Mouse (Mus musculus): ENCODE results near the gene Mroh7. TPM values are rescaled to one million over a fixed set of nuclear protein-coding genes. Genes with fewer than 3 reads are reported as not detected.
"Not testable (repeated sequence)": the region's sequence is repeated elsewhere in the genome, so short reads cannot be mapped to it uniquely, and the experiment has no call there.

The Mroh7 gene
- polyA plus RNA-seq, 1 experiment, result not detected

GRCm38 (mm10) chr4:106747001-106747580, 16.4 kb upstream of the Mroh7 start:
- Histone ChIP-seq H3K4me1 (ENCODE audit: control insufficient read depth, insufficient read depth, low read length) (no peaks in the 10 kb centered on the region), H3K27ac (ENCODE audit: insufficient read depth, low read depth, low read length) (no peak overlapping the region), H3K4me3 (ENCODE audit: insufficient read depth, low read length) (no peak overlapping the region)
- no peak for TF ChIP-seq POLR2A (IDR thresholded peaks at IDR 0.05; ENCODE audit: borderline replicate concordance, low read depth, low read length)
- no peak for TF ChIP-seq CTCF (IDR thresholded peaks at IDR 0.05; ENCODE audit: low read depth, low read length)

- no peak for TF ChIP-seq CTCF (IDR thresholded peaks at IDR 0.05; ENCODE audit: low read depth, low read length)
- no peak for TF ChIP-seq POLR2A (IDR thresholded peaks at IDR 0.05; ENCODE audit: borderline replicate concordance, low read depth, low read length)
- H3K4me1 ChIP-seq (ENCODE audit: control insufficient read depth, insufficient read depth, low read length), result no peaks in the 10 kb centered on the region
- no peak overlapping the region for H3K4me3 ChIP-seq (ENCODE audit: insufficient read depth, low read length)
- H3K27ac ChIP-seq (ENCODE audit: insufficient read depth, low read depth, low read length), result no peak overlapping the region
These were observed 15.1 kb upstream of the Mroh7 start for GRCm38 (mm10) chr4:106745862-106746261.

GRCm38 (mm10) chr4:106737904-106738303, 7.2 kb upstream of the Mroh7 start:
- H3K4me3 ChIP-seq (ENCODE audit: insufficient read depth, low read length), result no peak overlapping the region
- H3K27ac ChIP-seq (ENCODE audit: insufficient read depth, low read depth, low read length), result no peak overlapping the region
- TF ChIP-seq CTCF (IDR thresholded peaks at IDR 0.05; ENCODE audit: low read depth, low read length), result no peak
- no peak for TF ChIP-seq POLR2A (IDR thresholded peaks at IDR 0.05; ENCODE audit: borderline replicate concordance, low read depth, low read length)
- H3K4me1 ChIP-seq (ENCODE audit: control insufficient read depth, insufficient read depth, low read length), result no peaks in the 10 kb centered on the region

GRCm38 (mm10) chr4:106736884-106737283, 6.2 kb upstream of the Mroh7 start:
- H3K4me3 ChIP-seq (ENCODE audit: insufficient read depth, low read length), result not testable (repeated sequence)

GRCm38 (mm10) chr4:106733636-106734035, 2.9 kb upstream of the Mroh7 start, which contains the start of gene Fam151a:
Fam151a (plus strand) TSS chr4:106733889.
- TF ChIP-seq POLR2A (IDR thresholded peaks at IDR 0.05; ENCODE audit: borderline replicate concordance, low read depth, low read length), result no peak
- no peak for TF ChIP-seq CTCF (IDR thresholded peaks at IDR 0.05; ENCODE audit: low read depth, low read length)
- no peak within 1 kb of the TSS for H3K27ac ChIP-seq (ENCODE audit: insufficient read depth, low read depth, low read length)
- H3K4me1 ChIP-seq (ENCODE audit: control insufficient read depth, insufficient read depth, low read length), result no peaks in the 10 kb centered on the region
- H3K4me3 ChIP-seq (ENCODE audit: insufficient read depth, low read length), result no peak within 1 kb of the TSS

More at GRCm38 (mm10) chr4:106736884-106737283, 6.2 kb upstream of the Mroh7 start:
- H3K4me1 ChIP-seq (ENCODE audit: control insufficient read depth, insufficient read depth, low read length); H3K27ac ChIP-seq (ENCODE audit: insufficient read depth, low read depth, low read length): not testable (repeated sequence)

GRCm38 (mm10) chr4:106720631-106721030, 10.1 kb downstream of the Mroh7 start:
- 0 out of 2 replicates have a peak, but pooled peaks cover 2% of the 10 kb centered on the region for H3K4me1 ChIP-seq (ENCODE audit: control insufficient read depth, insufficient read depth, low read length)
- H3K27ac ChIP-seq (ENCODE audit: insufficient read depth, low read depth, low read length), result no peak overlapping the region
- H3K4me3 ChIP-seq (ENCODE audit: insufficient read depth, low read length), result no peak overlapping the region
- TF ChIP-seq CTCF (IDR thresholded peaks at IDR 0.05; ENCODE audit: low read depth, low read length) (no peak), POLR2A (IDR thresholded peaks at IDR 0.05; ENCODE audit: borderline replicate concordance, low read depth, low read length) (no peak)

- TF ChIP-seq CTCF (IDR thresholded peaks at IDR 0.05; ENCODE audit: low read depth, low read length) (no peak), POLR2A (IDR thresholded peaks at IDR 0.05; ENCODE audit: borderline replicate concordance, low read depth, low read length) (no peak)
- Histone ChIP-seq H3K4me3 (ENCODE audit: insufficient read depth, low read length) (no peak overlapping the region), H3K4me1 (ENCODE audit: control insufficient read depth, insufficient read depth, low read length) (no peaks in the 10 kb centered on the region), H3K27ac (ENCODE audit: insufficient read depth, low read depth, low read length) (no peak overlapping the region)
These were observed 17.1 kb downstream of the Mroh7 start for GRCm38 (mm10) chr4:106713622-106714021.

- no peak overlapping the region for H3K27ac ChIP-seq (ENCODE audit: insufficient read depth, low read depth, low read length)
- TF ChIP-seq CTCF (IDR thresholded peaks at IDR 0.05; ENCODE audit: low read depth, low read length), result peak; percentile 73
- TF ChIP-seq POLR2A (IDR thresholded peaks at IDR 0.05; ENCODE audit: borderline replicate concordance, low read depth, low read length), result no peak
- no peak overlapping the region for H3K4me3 ChIP-seq (ENCODE audit: insufficient read depth, low read length)
- H3K4me1 ChIP-seq (ENCODE audit: control insufficient read depth, insufficient read depth, low read length), result no peaks in the 10 kb centered on the region
These were observed 22.3 kb downstream of the Mroh7 start for GRCm38 (mm10) chr4:106708408-106708807.

- TF ChIP-seq POLR2A (IDR thresholded peaks at IDR 0.05; ENCODE audit: borderline replicate concordance, low read depth, low read length) (no peak), CTCF (IDR thresholded peaks at IDR 0.05; ENCODE audit: low read depth, low read length) (no peak)
These were observed 22.8 kb downstream of the Mroh7 start for GRCm38 (mm10) chr4:106707957-106708356.

GRCm38 (mm10) chr4:106705096-106705665, 25.5 kb downstream of the Mroh7 start:
- no peaks in the 10 kb centered on the region for H3K4me1 ChIP-seq (ENCODE audit: control insufficient read depth, insufficient read depth, low read length)
- no peak overlapping the region for H3K4me3 ChIP-seq (ENCODE audit: insufficient read depth, low read length)
- TF ChIP-seq CTCF (IDR thresholded peaks at IDR 0.05; ENCODE audit: low read depth, low read length), result no peak
- TF ChIP-seq POLR2A (IDR thresholded peaks at IDR 0.05; ENCODE audit: borderline replicate concordance, low read depth, low read length), result no peak
- no peak overlapping the region for H3K27ac ChIP-seq (ENCODE audit: insufficient read depth, low read depth, low read length)

More at GRCm38 (mm10) chr4:106707957-106708356, 22.8 kb downstream of the Mroh7 start:
- Histone ChIP-seq H3K4me1 (ENCODE audit: control insufficient read depth, insufficient read depth, low read length) (no peaks in the 10 kb centered on the region), H3K27ac (ENCODE audit: insufficient read depth, low read depth, low read length) (no peak overlapping the region), H3K4me3 (ENCODE audit: insufficient read depth, low read length) (no peak overlapping the region)
